Mouse (Mus musculus) regulatory T cell (primary cell): ENCODE results near the gene Adcy6.

ENCODE experiments used
- in situ Hi-C: fragments of 300-600 bp; cut with MboI, MseI; formaldehyde crosslinking; loops from one replicate; pipeline ENCODE4 v1.15.1; 2025; ENCODE audit warnings: high pct_unique_total_duplicates

Gene Adcy6

GRCm38 (mm10) chr15:98568256-98569033 lies 41.4 kb downstream of the Adcy6 start:
- in situ Hi-C loops, result no loop called here

GRCm38 (mm10) chr15:98567278-98568134 lies 42.4 kb downstream of the Adcy6 start:
- in situ Hi-C loops, result no loop called here

- in situ Hi-C loops, result no loop called here
Measured at GRCm38 (mm10) chr15:98566973-98567277, 43.0 kb downstream of the Adcy6 start.

- in situ Hi-C loops, result no loop called here
Measured at GRCm38 (mm10) chr15:98557186-98557585, 52.7 kb downstream of the Adcy6 start.

- in situ Hi-C loops, result no loop called here
Measured at GRCm38 (mm10) chr15:98555881-98556280, 54.0 kb downstream of the Adcy6 start.

GRCm38 (mm10) chr15:98552758-98553157 lies 57.1 kb downstream of the Adcy6 start:
- in situ Hi-C loops, result no loop called here

GRCm38 (mm10) chr15:98546843-98547242 lies 63.0 kb downstream of the Adcy6 start:
- in situ Hi-C loops, result loop anchor here (10.0 kb wide), 1 partner anchor 1438 kb away; no protein-coding TSS in a partner anchor

- in situ Hi-C loops, result loop anchor here (10.0 kb wide), 1 partner anchor 1440 kb away; no protein-coding TSS in a partner anchor
Measured at GRCm38 (mm10) chr15:98545151-98545550, 64.7 kb downstream of the Adcy6 start.

- in situ Hi-C loops, result loop anchor here (10.0 kb wide), 1 partner anchor 1441 kb away; no protein-coding TSS in a partner anchor
Measured at GRCm38 (mm10) chr15:98543341-98543740, 66.5 kb downstream of the Adcy6 start.

GRCm38 (mm10) chr15:98541064-98541463 lies 68.8 kb downstream of the Adcy6 start:
- in situ Hi-C loops, result loop anchor here (10.0 kb wide), 1 partner anchor 1444 kb away; no protein-coding TSS in a partner anchor
